Mouse (Mus musculus) G1E (cell line): ENCODE data around the gene Hmgcl. TPM values are rescaled to one million over a fixed set of nuclear protein-coding genes. Genes with fewer than 3 reads are reported as not detected.
A peak's percentile ranks its signal among the peaks of the same experiment; 100 is the strongest.

Experiments
- ATAC-seq: 2 replicates; pipeline ENCODE4 v1.8.0; 2016; ENCODE audit warnings: mild to moderate bottlenecking; ENCODE audit not compliant: insufficient number of reproducible peaks, poor library complexity, low FRiP score, severe bottlenecking; ENCODE audit errors: extremely low read depth
- DNase-seq: peaks from one replicate; pipeline ENCODE4 v3.0.0; 2012; ENCODE audit warnings: low spot score
- H3K27me3 ChIP-seq: 2 replicates; pipeline ENCODE4 v1.6.1; 2012; ENCODE audit warnings: mild to moderate bottlenecking, low read length, inconsistent platforms; ENCODE audit not compliant: insufficient read depth
- H3K36me3 ChIP-seq: replicated peaks from 2 replicates; pipeline ENCODE3; 2012; ENCODE audit warnings: mild to moderate bottlenecking, inconsistent platforms
- H3K4me1 ChIP-seq: 2 replicates; pipeline ENCODE4 v1.6.1; 2012; ENCODE audit warnings: low read depth, low read length, inconsistent platforms, mixed read lengths; ENCODE audit not compliant: insufficient read depth
- H3K4me3 ChIP-seq: 2 replicates; pipeline ENCODE4 v1.5.1; 2012; ENCODE audit warnings: low read depth, mild to moderate bottlenecking, inconsistent platforms, low read length, moderate library complexity, mixed read lengths
- H3K9me3 ChIP-seq: replicated peaks from 2 replicates; pipeline ENCODE4 v1.6.1; 2012; ENCODE audit warnings: inconsistent platforms
- CTCF ChIP-seq: IDR thresholded peaks from 2 replicates; pipeline ENCODE4 v1.5.1; 2012; ENCODE audit warnings: low read depth, low read length, inconsistent platforms, mixed read lengths
- GATA1 ChIP-seq: IDR thresholded peaks from 2 replicates; pipeline ENCODE4 v1.6.1; 2012; ENCODE audit warnings: borderline replicate concordance, low read length, inconsistent platforms, mixed read lengths
- GATA2 ChIP-seq: IDR thresholded peaks from 2 replicates; pipeline ENCODE4 v1.6.1; 2012; ENCODE audit warnings: low read depth, low read length, inconsistent platforms, borderline replicate concordance
- POLR2AphosphoS5 ChIP-seq: IDR thresholded peaks from 2 replicates; pipeline ENCODE4 v1.6.1; 2012; ENCODE audit warnings: low read depth, low read length, inconsistent platforms; ENCODE audit not compliant: insufficient replicate concordance
- TAL1 ChIP-seq: conservative IDR thresholded peaks from 2 replicates; pipeline ENCODE4 v1.6.1; 2012; ENCODE audit warnings: low read depth, low read length, inconsistent platforms, mixed read lengths
- polyA plus RNA-seq: library from polyadenylated mRNA; stranded (reverse); fragments of >175 nt; gene quantifications from 2 replicates; pipeline ENCODE4 v1.2.3, GENCODE M21; 2012
- total RNA-seq, 2 experiments: library from RNA; stranded (forward) in 1 of 2; stranded (reverse) in 1 of 2; fragments of 200-1000 nt in 1 of 2; fragments of >200 nt in 1 of 2; fragmentation: Nextera tagmentation in 1 of 2; gene quantifications; 2 replicates each; pipeline ENCODE4 v1.2.3; 2014 to 2017

The Hmgcl gene
- total and polyA plus RNA-seq, 3 experiments = 22.2 to 39.1 (median 33.3) TPM

GRCm38 (mm10) chr4:135962198-135962597 is 15.9 kb downstream of the Hmgcl start:
- no peak for DNase-seq
- Histone ChIP-seq H3K4me1 (peaks cover 43% of the 10 kb centered on the region), H3K36me3 (peaks cover 81% of the 10 kb centered on the region), H3K27me3 (no peaks in the 10 kb centered on the region), H3K9me3 (no peaks in the 10 kb centered on the region), H3K4me3 (peak overlapping the region; percentile 24; the same call in 1 of the 2 replicates)
- no peak for ATAC-seq
- no peak for TF ChIP-seq POLR2AphosphoS5
- TF ChIP-seq TAL1 = no peak
- TF ChIP-seq GATA1 = no peak
- no peak for TF ChIP-seq GATA2
- no peak for TF ChIP-seq CTCF

DNA sequence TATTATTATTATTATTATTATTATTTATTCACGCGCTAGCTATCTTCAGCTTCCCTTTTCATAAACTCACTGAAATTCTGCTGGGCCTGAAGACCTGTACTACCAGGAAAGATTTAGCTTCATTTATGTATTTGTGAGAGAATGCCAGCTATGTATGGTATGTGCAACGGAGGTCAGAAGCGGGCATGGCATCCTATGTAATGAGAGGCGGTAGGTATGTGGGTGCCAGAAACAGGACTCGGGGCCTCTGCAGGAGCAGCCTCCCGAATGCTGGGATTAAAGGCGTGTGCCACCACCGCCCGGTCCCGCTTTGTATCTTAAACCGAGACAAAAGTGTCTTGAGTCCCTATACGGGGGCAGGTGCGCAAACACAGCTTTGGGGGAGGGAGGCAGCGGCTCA is 16.7 kb downstream of the Hmgcl start:
- TF ChIP-seq GATA1 (no peak), GATA2 (no peak), TAL1 (no peak), POLR2AphosphoS5 (no peak), CTCF (no peak)
- peaks cover 82% of the 10 kb centered on the region for H3K36me3 ChIP-seq
- no peak for ATAC-seq
- no peaks in the 10 kb centered on the region for H3K9me3 ChIP-seq
- no peak for DNase-seq
- peak overlapping the region; percentile 83 for H3K4me3 ChIP-seq
- H3K4me1 ChIP-seq = peaks cover 45% of the 10 kb centered on the region
- no peaks in the 10 kb centered on the region for H3K27me3 ChIP-seq

DNA sequence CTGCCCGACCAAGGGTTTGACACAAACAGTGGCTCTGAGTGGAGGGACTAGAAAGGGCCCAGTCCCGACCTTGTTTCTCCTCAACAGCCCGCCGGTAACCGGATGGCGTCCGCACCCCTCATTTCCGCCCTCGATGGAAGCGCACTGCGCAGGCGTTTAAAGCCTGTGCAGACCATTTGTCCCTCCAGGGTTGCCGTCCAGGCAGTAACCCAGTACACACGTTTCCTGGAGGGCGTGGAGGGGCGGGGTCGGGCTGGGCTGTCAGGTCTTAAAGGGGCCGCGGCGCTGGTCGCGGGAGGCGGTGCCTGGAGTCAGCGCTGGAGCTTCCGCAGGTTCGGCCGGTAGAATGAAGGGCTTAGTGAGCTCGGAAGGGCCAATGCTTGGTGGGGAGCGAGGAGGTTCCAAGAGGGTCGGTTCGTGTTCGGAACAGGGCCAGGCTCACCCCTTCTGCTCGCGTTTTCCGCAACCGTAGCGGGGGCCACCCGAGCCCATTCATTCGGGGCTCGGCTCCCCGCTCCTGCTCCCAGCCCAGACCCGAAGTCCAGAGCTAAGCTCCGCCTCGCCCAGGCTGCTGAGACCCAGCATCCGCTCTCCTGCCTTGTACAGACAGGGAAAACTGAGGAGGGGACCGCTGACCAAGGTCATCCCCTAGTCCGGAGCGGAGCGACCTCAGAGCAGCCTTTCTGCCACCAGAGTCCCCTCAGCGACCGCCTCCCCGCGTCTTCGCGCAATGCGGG is 17.4 kb downstream of the Hmgcl start, which contains the start of gene Gale:
Gene Gale, plus strand, starts transcription at position 271 of the 737 bp plus-strand sequence.
- DNase-seq = peak; percentile 91
- peak; percentile 82 for ATAC-seq
- peaks cover 47% of the 10 kb centered on the region for H3K4me1 ChIP-seq
- H3K9me3 ChIP-seq = no peaks in the 10 kb centered on the region
- peaks cover 82% of the 10 kb centered on the region for H3K36me3 ChIP-seq
- no peaks in the 10 kb centered on the region for H3K27me3 ChIP-seq
- TF ChIP-seq CTCF (no peak), GATA2 (no peak), POLR2AphosphoS5 (no peak), TAL1 (no peak), GATA1 (no peak)
- H3K4me3 ChIP-seq = peak within 1 kb of the TSS; percentile 83

DNA sequence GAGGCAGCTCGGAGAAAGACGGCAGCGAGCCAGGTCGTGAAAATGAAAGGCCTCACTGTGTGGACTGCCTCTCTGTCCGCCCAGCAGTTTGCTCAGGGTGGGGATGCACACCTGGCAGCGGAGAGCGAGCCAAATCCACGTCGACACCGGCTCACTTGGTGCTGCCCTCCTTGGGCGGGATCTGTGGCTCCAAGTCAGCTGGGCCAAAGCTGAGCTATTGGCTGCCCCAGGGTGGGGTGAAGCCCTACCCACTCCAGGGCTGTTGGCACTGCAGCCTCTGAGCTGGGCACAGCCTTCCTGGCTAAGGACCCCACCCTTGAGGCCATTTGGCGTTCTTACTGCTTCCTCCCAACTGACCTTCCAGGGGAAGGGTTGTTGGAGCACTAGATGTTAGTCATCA is 18.2 kb downstream of the Hmgcl start:
- TF ChIP-seq GATA1 = no peak
- no peak for TF ChIP-seq TAL1
- TF ChIP-seq CTCF = no peak
- TF ChIP-seq POLR2AphosphoS5 = no peak
- no peak for TF ChIP-seq GATA2
- no peak for DNase-seq
- H3K4me3 ChIP-seq = peak overlapping the region; percentile 83
- no peak for ATAC-seq
- peaks cover 55% of the 10 kb centered on the region for H3K4me1 ChIP-seq
- H3K27me3 ChIP-seq = no peaks in the 10 kb centered on the region
- H3K36me3 ChIP-seq = peaks cover 82% of the 10 kb centered on the region
- H3K9me3 ChIP-seq = no peaks in the 10 kb centered on the region

- Histone ChIP-seq H3K4me3 (no peak overlapping the region), H3K9me3 (no peaks in the 10 kb centered on the region), H3K4me1 (peaks cover 61% of the 10 kb centered on the region), H3K36me3 (peaks cover 82% of the 10 kb centered on the region), H3K27me3 (no peaks in the 10 kb centered on the region)
- ATAC-seq (no peak), DNase-seq (no peak)
- TF ChIP-seq GATA2 = no peak
- no peak for TF ChIP-seq CTCF
These were observed 18.9 kb downstream of the Hmgcl start for GRCm38 (mm10) chr4:135965113-135965512.

DNA sequence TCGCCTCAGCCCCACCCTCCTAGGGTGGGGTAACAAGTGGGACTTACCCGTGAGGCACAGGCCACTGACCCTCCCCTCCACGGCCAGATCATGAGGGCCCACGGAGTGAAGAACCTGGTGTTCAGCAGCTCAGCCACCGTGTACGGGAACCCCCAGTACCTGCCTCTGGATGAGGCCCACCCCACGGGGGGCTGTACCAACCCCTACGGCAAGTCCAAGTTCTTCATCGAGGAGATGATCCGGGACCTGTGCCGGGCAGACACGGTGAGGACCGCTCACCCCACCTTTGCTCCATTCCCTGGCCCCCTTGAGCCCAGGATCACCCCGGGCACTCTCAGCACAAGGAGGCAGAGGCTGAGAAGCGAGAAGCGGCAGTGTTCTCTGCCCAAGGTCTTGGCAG is 20.0 kb downstream of the Hmgcl start:
- H3K27me3 ChIP-seq = no peaks in the 10 kb centered on the region
- DNase-seq (no peak), ATAC-seq (no peak)
- H3K4me1 ChIP-seq = peaks cover 66% of the 10 kb centered on the region
- H3K9me3 ChIP-seq = no peaks in the 10 kb centered on the region
- peaks cover 81% of the 10 kb centered on the region for H3K36me3 ChIP-seq
- TF ChIP-seq POLR2AphosphoS5 (no peak), GATA1 (no peak), GATA2 (no peak), CTCF (no peak), TAL1 (no peak)
- no peak overlapping the region for H3K4me3 ChIP-seq
